Mouse (Mus musculus) urinary bladder, postnatal 36 days (tissue): ENCODE results near the gene Gm7879.

Source experiments
- DNase-seq, 2 experiments: peaks; one replicate each; pipeline ENCODE4 v3.0.0; 2022; ENCODE audit warnings: low spot score in 2 of 2, mixed read lengths in 1 of 2

The Gm7879 gene

GRCm38 (mm10) chr5:43948111-43948743, 35.3 kb downstream of the Gm7879 start:
- DNase-seq = peak; percentile 67 to 83

- DNase-seq = peak; percentile 29 to 37
These were observed 35.9 kb downstream of the Gm7879 start for GRCm38 (mm10) chr5:43948748-43949275.

GRCm38 (mm10) chr5:43953241-43953640, 40.3 kb downstream of the Gm7879 start:
- no peak for DNase-seq

GRCm38 (mm10) chr5:43959884-43960440, 47.0 kb downstream of the Gm7879 start:
- no peak for DNase-seq

- DNase-seq = no peak
These were observed 48.1 kb downstream of the Gm7879 start for GRCm38 (mm10) chr5:43961056-43961455.
